Mouse (Mus musculus) duodenum, adult 2 months (tissue): ENCODE results near the gene Gm3159. TPM values are rescaled to one million over a fixed set of nuclear protein-coding genes. Genes with fewer than 3 reads are reported as not detected.

ENCODE experiments used
- polyA plus RNA-seq: library from polyadenylated mRNA; depleted of rRNA; stranded (reverse); fragments of >200 nt; gene quantifications from 2 replicates; pipeline ENCODE4 v1.2.3, GENCODE M21; 2012; ENCODE audit warnings: low replicate concordance; rRNA removed

Gm3159 gene
- polyA plus RNA-seq, result not detected in 2 replicates

DNA sequence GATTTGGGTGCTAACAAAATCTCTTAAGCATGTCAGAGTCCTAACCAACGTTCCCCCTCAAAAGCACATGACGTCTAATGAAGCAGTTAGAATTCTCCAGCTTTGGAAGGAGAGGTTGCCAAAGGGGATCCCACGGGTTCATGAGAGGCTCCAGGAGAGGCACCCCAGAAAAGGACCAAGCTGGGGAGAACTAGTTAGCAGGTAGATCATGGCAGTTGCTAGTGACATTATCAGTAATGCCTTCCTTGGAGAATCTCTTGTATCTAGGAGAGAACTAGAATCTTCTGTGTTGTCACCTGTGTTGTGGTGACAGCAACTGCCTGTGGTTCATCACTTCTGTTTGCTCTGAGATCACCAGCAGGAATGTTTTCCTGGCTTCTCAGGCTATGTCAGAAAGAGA lies at the start of gene Gm3159:
Gene Gm3159 (plus strand): TSS at position 301 of the 400 bp plus-strand sequence.

DNA sequence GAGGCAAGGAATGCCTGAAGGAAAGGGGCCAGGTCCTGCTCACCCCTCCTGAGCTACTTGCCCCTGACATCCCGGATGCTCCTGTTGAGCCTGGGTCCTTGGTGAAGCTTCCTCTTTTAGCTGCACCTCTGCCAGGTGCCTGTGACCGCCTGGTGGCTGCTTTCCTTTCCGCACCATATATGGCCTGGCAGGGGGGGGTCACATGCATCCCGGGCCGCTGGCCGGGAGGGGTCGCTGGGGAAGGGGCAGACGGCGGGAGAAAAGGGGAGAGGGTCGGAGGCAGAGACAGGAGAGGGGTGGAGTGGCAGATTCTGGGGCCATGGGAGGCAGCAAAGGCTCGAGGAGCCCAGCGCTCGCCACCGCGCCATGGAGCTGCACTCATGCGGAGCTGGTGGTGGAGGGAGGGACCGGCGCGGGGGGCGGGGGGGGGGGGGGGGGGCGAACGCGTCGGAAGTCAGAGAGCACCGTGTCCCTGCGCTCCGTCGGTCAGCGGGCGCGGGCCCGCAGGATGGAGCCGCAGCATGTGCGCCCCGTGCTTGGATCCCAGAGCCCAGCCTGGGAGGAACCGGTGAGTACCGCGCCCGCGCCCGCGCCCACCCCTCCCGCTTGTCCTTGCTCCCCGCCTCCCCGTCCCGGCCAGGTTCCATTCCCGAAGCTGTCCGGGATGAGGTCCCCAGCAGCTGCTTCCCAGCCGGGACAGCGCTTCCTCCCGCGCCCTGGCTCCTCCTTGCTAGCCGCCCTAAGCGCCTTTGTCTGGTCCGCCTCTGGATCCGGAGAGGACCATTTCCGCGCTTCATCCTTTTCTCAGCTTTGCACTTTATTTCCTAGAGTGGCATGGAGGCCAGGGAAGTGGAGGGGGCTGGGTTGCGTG lies 17.9 kb downstream of the Gm3159 start, which contains the start of gene Gm3164:
Gene Gm3164 (plus strand): TSS at position 484 of the 871 bp plus-strand sequence.

DNA sequence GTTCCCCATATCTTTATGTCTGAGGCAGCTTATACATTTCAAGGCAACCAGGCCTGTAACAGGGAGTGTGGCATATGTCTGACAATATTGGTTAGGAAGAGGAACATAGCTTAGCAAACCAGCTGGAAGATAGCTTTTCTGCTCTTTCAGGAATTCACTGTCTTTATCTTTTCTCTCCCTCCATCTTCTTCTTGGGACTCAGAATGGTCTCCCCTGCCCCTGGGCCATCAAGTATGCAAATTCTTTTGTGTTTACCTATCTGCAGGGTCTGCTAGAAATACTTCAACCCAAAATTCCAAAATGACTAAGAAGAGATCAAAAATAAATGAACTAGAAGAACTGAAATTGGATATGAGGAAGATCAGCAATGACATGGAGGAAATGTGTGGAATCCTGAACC lies 33.4 kb downstream of the Gm3159 start, which contains the start of gene Gm3173:
Gene Gm3173 (plus strand): TSS at position 301 of the 400 bp plus-strand sequence.

Other genes starting within 250 kb of the Gm3159 start
- gene Gm3127, start 232.5 kb upstream of the Gm3159 start, polyA plus RNA-seq, result not detected in 2 replicates
- not detected in 2 replicates for gene Gm2974, start 214.9 kb upstream of the Gm3159 start, polyA plus RNA-seq
- gene Gm3138, start 147.9 kb upstream of the Gm3159 start, polyA plus RNA-seq, result not detected in 2 replicates
- not detected in 2 replicates for gene Gm3149, start 80.2 kb upstream of the Gm3159 start, polyA plus RNA-seq
- gene 2610042L04Rik, start 62.8 kb upstream of the Gm3159 start, polyA plus RNA-seq, result not detected in 2 replicates
- not detected in 2 replicates for gene Gm3164, start 17.9 kb downstream of the Gm3159 start, polyA plus RNA-seq
- gene Gm3173, start 33.5 kb downstream of the Gm3159 start, polyA plus RNA-seq, result not detected in 2 replicates
- gene Gm3182, start 84.2 kb downstream of the Gm3159 start, polyA plus RNA-seq, result not detected in 2 replicates
- gene Gm3047, start 157.9 kb downstream of the Gm3159 start, polyA plus RNA-seq, result not detected in 2 replicates
- not detected in 2 replicates for gene Gm8159, start 234.8 kb downstream of the Gm3159 start, polyA plus RNA-seq